ENCODE assay signal across 8 mouse cellular contexts in the genomic region with DNA sequence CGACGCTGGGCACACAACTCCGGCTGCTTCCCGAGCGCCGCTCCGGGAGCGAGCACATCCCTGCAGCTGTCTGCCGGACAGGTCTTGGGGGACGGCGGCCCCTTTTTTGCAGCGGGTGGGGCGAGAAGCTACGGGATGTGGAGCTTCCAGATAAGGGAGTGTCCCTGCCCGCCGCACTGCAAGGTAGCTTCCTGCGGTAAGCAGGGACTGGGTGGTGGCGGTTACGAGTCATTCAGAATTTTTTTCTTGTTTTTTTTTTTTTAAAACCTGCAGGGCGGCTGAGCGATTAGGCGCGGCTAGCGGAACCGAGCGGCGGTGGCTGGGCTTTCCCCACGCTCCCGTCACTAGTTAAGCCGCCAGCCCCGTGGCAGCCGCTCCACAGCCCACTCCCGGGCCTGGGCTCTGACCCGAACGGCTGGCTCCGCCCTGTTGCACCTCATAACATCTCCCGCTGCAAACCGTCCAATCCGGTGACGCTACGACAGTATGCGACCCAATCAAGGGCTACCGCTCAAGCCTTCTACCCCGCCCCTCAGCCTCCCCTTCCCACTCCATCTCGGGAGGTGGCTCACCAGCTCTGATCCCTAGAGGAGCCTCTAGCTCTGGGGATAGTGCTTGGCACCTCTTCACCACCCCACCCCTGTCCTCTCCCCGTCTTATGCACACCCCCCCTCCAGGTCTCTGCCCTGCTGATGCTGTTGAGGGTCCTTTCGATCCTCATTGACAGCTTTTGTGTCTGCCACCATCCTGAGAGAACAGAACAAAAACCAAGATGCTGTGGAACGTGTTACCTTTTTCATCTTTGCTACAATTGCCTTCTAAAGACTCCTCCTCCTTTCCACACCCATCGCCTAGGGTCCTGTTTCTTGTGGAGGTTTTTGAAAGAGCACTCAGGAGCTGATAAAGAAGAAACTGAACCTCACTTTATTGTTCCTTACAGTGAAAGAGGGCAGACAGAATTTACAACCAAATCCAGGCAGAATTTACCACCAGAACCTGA. TPM values are rescaled to one million over a fixed set of nuclear protein-coding genes. Genes with fewer than 3 reads are reported as not detected.
DNase-seq lines count a peak whose midpoint lies in the region; ATAC-seq and TF ChIP-seq lines count a peak whose summit lies in the region.

No protein-coding gene starts in this region.

- ATAC-seq in embryonic facial prominence, embryonic 13.5 days (ENCODE audit: insufficient number of reproducible peaks, insufficient read depth, low FRiP score, low TSS enrichment, low read depth): peak; percentile 96
- peak; percentile 97 for ATAC-seq in limb, embryonic 12.5 days (ENCODE audit: insufficient number of reproducible peaks, insufficient read depth, low FRiP score, low TSS enrichment, low read depth)
- ATAC-seq in midbrain, embryonic 15.5 days (replicated peaks): peak; percentile 98

- WGBS in embryonic facial prominence, embryonic 13.5 days: under 1% methylated on average over 49 of the region's 49 CpGs
- WGBS in kidney, adult 2 months: 1% methylated on average over 49 of the region's 49 CpGs
- under 1% methylated on average over 49 of the region's 49 CpGs for whole genome bisulfite sequencing in limb, embryonic 12.5 days
- WGBS in midbrain, embryonic 15.5 days: under 1% methylated on average over 49 of the region's 49 CpGs
- WGBS in spleen, adult 2 months: 1% methylated on average over 49 of the region's 49 CpGs

- no peaks in the 10 kb centered on the region for H3K27me3 ChIP-seq in embryonic facial prominence, embryonic 13.5 days
- no peaks in the 10 kb centered on the region for H3K27me3 ChIP-seq in kidney, adult 2 months (replicated peaks; ENCODE audit: control insufficient read depth, insufficient read depth, low read length)
- no peaks in the 10 kb centered on the region for H3K27me3 ChIP-seq in limb, embryonic 12.5 days
- H3K27me3 ChIP-seq in midbrain, embryonic 15.5 days (replicated peaks): no peaks in the 10 kb centered on the region
- peaks cover 3% of the 10 kb centered on the region; the same call in 1 of the 2 replicates for H3K27me3 ChIP-seq in spleen, adult 2 months (ENCODE audit: control insufficient read depth, insufficient read depth, low read length)

- H3K4me3 ChIP-seq in embryonic facial prominence, embryonic 13.5 days: peak overlapping the region; percentile 91
- H3K4me3 ChIP-seq in kidney, adult 2 months (ENCODE audit: insufficient read depth, low read depth, low read length): peak overlapping the region; percentile 69
- H3K4me3 ChIP-seq in limb, embryonic 12.5 days (replicated peaks): peak overlapping the region; percentile 89
- peak overlapping the region; percentile 98 for H3K4me3 ChIP-seq in midbrain, embryonic 15.5 days
- H3K4me3 ChIP-seq in spleen, adult 2 months (ENCODE audit: extremely low read depth, insufficient read depth, insufficient read length): peak overlapping the region; percentile 78

- H3K9ac ChIP-seq in embryonic facial prominence, embryonic 13.5 days: peak overlapping the region; percentile 96
- peak overlapping the region; percentile 97 for H3K9ac ChIP-seq in limb, embryonic 12.5 days (replicated peaks)
- peak overlapping the region; percentile 100 for H3K9ac ChIP-seq in midbrain, embryonic 15.5 days

- DNase-seq in 3134 (ENCODE audit: extremely low read depth, insufficient read length, low spot score): peak; percentile 94
- peak; percentile 96 to 97 for DNase-seq in adrenal gland, postnatal 36 days
- DNase-seq in heart, adult 18-20 months: peak; percentile 96 to 98
- peak; percentile 97 for DNase-seq in kidney, adult 2 months
- peak; percentile 69 to 83 for DNase-seq in spleen, adult 2 months (ENCODE audit: low read depth in 1 of 2, low spot score in 2 of 2)

- no peaks in the 10 kb centered on the region for H3K9me3 ChIP-seq in embryonic facial prominence, embryonic 13.5 days
- H3K9me3 ChIP-seq in limb, embryonic 12.5 days: no peaks in the 10 kb centered on the region
- no peaks in the 10 kb centered on the region for H3K9me3 ChIP-seq in midbrain, embryonic 15.5 days

- TF ChIP-seq CTCF in kidney, adult 2 months (conservative IDR thresholded peaks at IDR 0.05; ENCODE audit: insufficient read depth, insufficient read length, low read depth, low read length): no peak
- no peak for TF ChIP-seq CTCF in spleen, adult 2 months (IDR thresholded peaks at IDR 0.05; ENCODE audit: extremely low read depth, insufficient read depth, insufficient read length, insufficient replicate concordance)

- TF ChIP-seq POLR2A in kidney, adult 2 months (IDR thresholded peaks at IDR 0.05; ENCODE audit: low read depth, low read length): peak; percentile 13
- TF ChIP-seq POLR2A in spleen, adult 2 months (IDR thresholded peaks at IDR 0.05; ENCODE audit: low read depth, low read length): peak; percentile 24; the same call in 1 of the 2 replicates

- peak overlapping the region; percentile 91 for H3K4me2 ChIP-seq in embryonic facial prominence, embryonic 13.5 days
- peak overlapping the region; percentile 73 for H3K4me2 ChIP-seq in limb, embryonic 12.5 days
- H3K4me2 ChIP-seq in midbrain, embryonic 15.5 days: peak overlapping the region; percentile 82

- peak overlapping the region; percentile 98 for H3K27ac ChIP-seq in embryonic facial prominence, embryonic 13.5 days
- H3K27ac ChIP-seq in kidney, adult 2 months (ENCODE audit: insufficient read depth, low read depth, low read length): peak overlapping the region; percentile 74
- peak overlapping the region; percentile 98 for H3K27ac ChIP-seq in limb, embryonic 12.5 days
- peak overlapping the region; percentile 99 for H3K27ac ChIP-seq in midbrain, embryonic 15.5 days
- peak overlapping the region; percentile 66 for H3K27ac ChIP-seq in spleen, adult 2 months (ENCODE audit: insufficient read depth, low read length)

- H3K4me1 ChIP-seq in embryonic facial prominence, embryonic 13.5 days: peaks cover 26% of the 10 kb centered on the region
- H3K4me1 ChIP-seq in kidney, adult 2 months (ENCODE audit: control insufficient read depth, insufficient read depth, low read length): peaks cover 9% of the 10 kb centered on the region
- H3K4me1 ChIP-seq in limb, embryonic 12.5 days (replicated peaks): peaks cover 19% of the 10 kb centered on the region
- peaks cover 12% of the 10 kb centered on the region for H3K4me1 ChIP-seq in midbrain, embryonic 15.5 days
- no peaks in the 10 kb centered on the region; the same call in none of the 2 replicates for H3K4me1 ChIP-seq in spleen, adult 2 months (ENCODE audit: control insufficient read depth, insufficient read depth, insufficient read length)

- no peaks in the 10 kb centered on the region for H3K36me3 ChIP-seq in embryonic facial prominence, embryonic 13.5 days
- H3K36me3 ChIP-seq in kidney, adult 2 months (ENCODE audit: control insufficient read depth, insufficient read depth, low read length): no peaks in the 10 kb centered on the region
- H3K36me3 ChIP-seq in limb, embryonic 12.5 days: no peaks in the 10 kb centered on the region
- H3K36me3 ChIP-seq in midbrain, embryonic 15.5 days (replicated peaks): no peaks in the 10 kb centered on the region
- H3K36me3 ChIP-seq in spleen, adult 2 months (ENCODE audit: control insufficient read depth, insufficient read depth, low read length): no peaks in the 10 kb centered on the region

RNA-seq across cellular contexts. Expression of a gene that starts 0.8 kb away (rescaled TPM):
- 10 to 100 TPM; 77.6 to 88.4 TPM for total RNA-seq in adrenal gland, postnatal 36 days (2021)
- 9.7 and 12.0 TPM in 2 replicates for polyA plus RNA-seq in embryonic facial prominence, embryonic 13.5 days (2015; fragmentation: Nextera tagmentation; extraction: Ambion mirVana)
- total RNA-seq in heart, adult 18-20 months (2021): 10 to 100 TPM; 61.8 to 72.0 TPM
- polyA plus RNA-seq in kidney, adult 2 months (2012; rRNA removed): 9.5 and 11.3 TPM in 2 replicates
- 16.0 and 16.7 TPM in 2 replicates for polyA plus RNA-seq in limb, embryonic 12.5 days (2016; fragmentation: Nextera tagmentation; extraction: Ambion mirVana)
- 46.6 and 48.5 TPM in 2 replicates for polyA plus RNA-seq in midbrain, embryonic 15.5 days (2015; fragmentation: Nextera tagmentation; extraction: Ambion mirVana)
- polyA plus RNA-seq in spleen, adult 2 months (2012; rRNA removed): 3.3 and 3.4 TPM in 2 replicates

Comparison
In these comparisons a context has a peak if more than half of its experiments do, and no peak if none do; other contexts are left out.
1. Peak in every context shown above with its lines: DNase-seq, ATAC-seq, H3K4me3 ChIP-seq and H3K27ac ChIP-seq.